Mouse (Mus musculus): ENCODE data around the gene Nudt19. TPM values are rescaled to one million over a fixed set of nuclear protein-coding genes. Genes with fewer than 3 reads are reported as not detected.
"Not testable (repeated sequence)": the region's sequence is repeated elsewhere in the genome, so short reads cannot be mapped to it uniquely, and the experiment has no call there.

Gene Nudt19
- polyA plus RNA-seq, 1 experiment from 2014 or later, result 128 TPM

DNA sequence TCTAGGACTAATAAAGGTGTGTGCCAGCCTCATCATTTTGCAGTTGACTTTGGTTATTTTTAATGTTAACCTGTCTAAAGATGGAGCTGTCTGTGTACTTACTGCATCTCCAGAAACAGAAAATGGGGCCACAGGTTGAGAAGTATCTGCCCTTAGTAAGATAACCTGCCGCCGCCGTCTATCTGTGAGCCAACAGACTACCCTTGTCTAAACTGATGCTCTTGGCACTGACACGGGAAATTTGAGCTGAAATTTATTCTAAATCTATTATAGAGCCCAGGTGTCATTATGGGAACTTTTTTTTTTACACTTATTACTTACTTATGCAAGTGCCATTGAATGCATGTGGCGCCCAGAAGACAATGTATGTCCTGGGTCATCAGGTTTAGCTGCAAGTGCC is 801 bp upstream of the Nudt19 start:
- 81% methylated on average over 5 of the region's 5 CpGs for WGBS
- Histone ChIP-seq H3K4me1 (ENCODE audit: control insufficient read depth, insufficient read depth, low read length) (peaks cover 22% of the 10 kb centered on the region), H3K27ac (ENCODE audit: low read length) (peak overlapping the region; percentile 100), H3K9me3 (ENCODE audit: control insufficient read depth, low read length) (no peaks in the 10 kb centered on the region), H3K9ac (ENCODE audit: low read depth, low read length) (no peak overlapping the region), H3K4me3 (ENCODE audit: low read length) (no peak overlapping the region), H3K27me3 (replicated peaks; ENCODE audit: control insufficient read depth, insufficient read depth, low read length) (no peaks in the 10 kb centered on the region), H3K36me3 (ENCODE audit: control insufficient read depth, insufficient read depth, low read length) (no peaks in the 10 kb centered on the region), H3K4me2 (ENCODE audit: low read depth, low read length) (no peak overlapping the region)
- ATAC-seq, result no peak

DNA sequence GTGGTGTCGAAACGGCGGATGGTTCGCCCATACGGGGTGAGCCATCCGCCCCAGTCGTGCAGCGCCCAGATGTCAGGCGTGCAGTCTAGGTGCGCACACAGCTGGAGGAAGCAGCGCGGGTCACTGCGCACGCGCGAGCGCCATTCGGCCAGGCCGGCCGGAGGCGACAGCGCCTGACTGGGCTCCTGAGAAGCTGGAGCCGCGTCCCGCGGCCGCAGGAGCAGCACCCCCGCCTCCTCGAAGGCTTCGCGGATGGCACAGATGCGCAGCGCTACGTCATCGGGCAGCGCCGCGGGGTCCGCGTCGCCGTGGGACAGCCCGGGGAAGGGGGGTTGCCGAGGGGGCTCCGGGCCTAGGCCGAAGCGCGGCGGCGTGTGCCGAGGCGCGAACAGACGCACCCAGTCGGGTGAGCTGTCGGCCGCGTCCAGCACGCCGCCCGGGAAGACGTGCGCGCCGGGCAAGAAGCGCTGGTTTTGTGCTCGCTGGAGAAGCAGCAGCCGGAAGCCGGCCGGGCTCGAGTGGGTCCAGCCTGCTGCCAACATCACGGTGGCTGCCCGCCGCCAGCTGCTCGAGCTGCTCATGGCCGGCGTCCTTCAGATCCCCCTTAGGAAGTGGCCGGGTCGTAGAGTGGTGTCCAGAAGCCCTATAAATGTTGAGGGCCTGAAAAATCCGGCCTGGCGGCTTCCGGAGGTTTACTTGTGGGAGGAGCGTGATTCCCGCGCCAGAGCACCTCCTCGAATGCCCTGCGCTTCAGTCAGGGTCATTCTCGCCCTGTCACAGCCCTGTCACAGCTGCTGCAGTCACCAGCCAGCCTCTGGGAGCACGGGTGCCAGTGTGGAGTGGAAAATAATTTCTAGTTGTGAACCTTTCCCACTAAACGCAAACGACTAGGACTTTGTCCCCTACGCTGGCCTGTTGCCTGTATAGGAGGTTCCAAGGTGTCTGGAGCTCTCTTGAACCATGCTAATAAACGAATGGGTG is 590 bp downstream of the Nudt19 start:
- Histone ChIP-seq H3K27me3 (replicated peaks; ENCODE audit: control insufficient read depth, insufficient read depth, low read length) (no peaks in the 10 kb centered on the region), H3K36me3 (ENCODE audit: control insufficient read depth, insufficient read depth, low read length) (peaks cover 10% of the 10 kb centered on the region), H3K9me3 (ENCODE audit: control insufficient read depth, low read length) (no peaks in the 10 kb centered on the region), H3K4me2 (ENCODE audit: low read depth, low read length) (peak overlapping the region; percentile 89), H3K9ac (ENCODE audit: low read depth, low read length) (peak overlapping the region; percentile 97), H3K4me1 (ENCODE audit: control insufficient read depth, insufficient read depth, low read length) (peaks cover 22% of the 10 kb centered on the region), H3K4me3 (ENCODE audit: low read length) (peak overlapping the region; percentile 86), H3K27ac (ENCODE audit: low read length) (peak overlapping the region; percentile 100)
- ATAC-seq, result peak; percentile 86
- WGBS, result under 1% methylated on average over 90 of the region's 93 CpGs

GRCm38 (mm10) chr7:35554605-35555175 is 1.4 kb downstream of the Nudt19 start:
- no peaks in the 10 kb centered on the region for H3K27me3 ChIP-seq (replicated peaks; ENCODE audit: control insufficient read depth, insufficient read depth, low read length)
- H3K36me3 ChIP-seq (ENCODE audit: control insufficient read depth, insufficient read depth, low read length), result peaks cover 15% of the 10 kb centered on the region
- peaks cover 22% of the 10 kb centered on the region for H3K4me1 ChIP-seq (ENCODE audit: control insufficient read depth, insufficient read depth, low read length)
- WGBS, result 3% methylated on average over 28 of the region's 28 CpGs
- H3K9ac ChIP-seq (ENCODE audit: low read depth, low read length), result peak overlapping the region; percentile 97
- peak overlapping the region; percentile 100 for H3K27ac ChIP-seq (ENCODE audit: low read length)
- no peaks in the 10 kb centered on the region for H3K9me3 ChIP-seq (ENCODE audit: control insufficient read depth, low read length)
- H3K4me2 ChIP-seq (ENCODE audit: low read depth, low read length), result peak overlapping the region; percentile 89
- H3K4me3 ChIP-seq (ENCODE audit: low read length), result peak overlapping the region; percentile 86
- peak; percentile 31 for ATAC-seq

DNA sequence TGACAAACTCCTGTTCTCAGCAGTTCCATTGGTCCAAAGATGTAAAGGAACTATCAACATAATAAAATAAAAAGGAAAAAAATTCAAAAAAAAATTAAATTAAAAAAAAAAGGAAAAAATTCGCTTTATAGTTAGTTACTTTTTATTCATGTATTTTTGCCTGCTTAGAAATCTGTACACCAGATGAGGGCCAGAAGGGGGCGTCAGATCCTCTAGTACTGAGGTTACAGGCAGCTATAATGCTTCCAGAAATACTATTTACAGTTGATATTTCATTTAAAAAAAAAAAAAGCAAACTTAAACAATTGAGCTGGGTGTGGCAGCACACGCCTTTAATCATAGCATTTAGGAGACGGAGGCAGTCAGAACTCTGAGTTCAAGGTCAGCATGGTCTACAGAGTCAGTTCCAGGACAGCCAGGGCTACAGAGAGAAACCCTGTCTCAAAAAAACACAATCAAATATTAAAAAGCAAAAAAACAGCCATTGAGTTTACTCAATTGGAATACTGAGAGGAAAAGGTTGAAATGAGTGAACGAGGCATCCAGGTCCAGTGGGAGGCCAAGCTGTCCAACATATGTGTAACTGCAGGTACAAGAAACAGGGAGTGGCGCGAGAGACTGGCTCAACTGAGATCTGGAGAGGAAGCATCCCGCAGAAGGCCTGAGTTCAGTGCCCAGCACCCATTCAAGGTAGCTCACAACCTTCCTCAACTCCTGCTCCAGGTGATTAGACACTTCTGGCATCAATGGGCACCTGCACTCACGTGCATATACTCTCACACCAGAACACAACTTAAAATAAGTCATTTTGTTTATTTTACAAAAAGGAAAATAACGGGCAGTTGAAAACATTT is 2.1 kb downstream of the Nudt19 start:
- Histone ChIP-seq H3K4me3 (ENCODE audit: low read length) (peak overlapping the region; percentile 86), H3K27me3 (replicated peaks; ENCODE audit: control insufficient read depth, insufficient read depth, low read length) (no peaks in the 10 kb centered on the region), H3K9ac (ENCODE audit: low read depth, low read length) (peak overlapping the region; percentile 97), H3K27ac (ENCODE audit: low read length) (peak overlapping the region; percentile 100), H3K4me1 (ENCODE audit: control insufficient read depth, insufficient read depth, low read length) (peaks cover 22% of the 10 kb centered on the region), H3K4me2 (ENCODE audit: low read depth, low read length) (peak overlapping the region; percentile 89), H3K36me3 (ENCODE audit: control insufficient read depth, insufficient read depth, low read length) (peaks cover 17% of the 10 kb centered on the region), H3K9me3 (ENCODE audit: control insufficient read depth, low read length) (no peaks in the 10 kb centered on the region)
- ATAC-seq, result no peak
- 52% methylated on average over 10 of the region's 10 CpGs for WGBS

DNA sequence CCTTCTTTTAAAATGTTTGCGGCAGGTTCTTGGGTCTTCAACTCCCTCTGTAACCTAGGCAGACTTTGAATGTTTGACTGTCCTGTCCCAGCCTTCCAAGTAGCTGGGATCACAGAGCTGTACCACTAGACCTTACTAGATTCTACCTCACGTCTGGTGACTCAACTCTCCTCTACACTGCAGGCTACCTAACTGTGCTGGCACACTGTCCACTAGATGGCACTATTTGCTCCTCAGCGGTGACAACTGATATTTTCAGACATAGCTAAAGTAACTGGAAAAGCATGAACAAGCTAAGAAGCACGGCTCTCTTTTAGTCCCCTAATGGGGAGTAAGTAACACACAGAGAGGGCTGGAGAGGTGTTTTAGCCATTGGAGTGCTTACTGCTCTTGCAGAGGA is 10.2 kb downstream of the Nudt19 start:
- Histone ChIP-seq H3K27me3 (replicated peaks; ENCODE audit: control insufficient read depth, insufficient read depth, low read length) (no peaks in the 10 kb centered on the region), H3K4me2 (ENCODE audit: low read depth, low read length) (no peak overlapping the region), H3K4me3 (ENCODE audit: low read length) (no peak overlapping the region), H3K27ac (ENCODE audit: low read length) (no peak overlapping the region), H3K9ac (ENCODE audit: low read depth, low read length) (no peak overlapping the region), H3K9me3 (ENCODE audit: control insufficient read depth, low read length) (no peaks in the 10 kb centered on the region), H3K36me3 (ENCODE audit: control insufficient read depth, insufficient read depth, low read length) (peaks cover 11% of the 10 kb centered on the region), H3K4me1 (ENCODE audit: control insufficient read depth, insufficient read depth, low read length) (no peaks in the 10 kb centered on the region)
- peak; percentile 77 for ATAC-seq
- WGBS, result 34% methylated on average over 4 of the region's 4 CpGs

- Histone ChIP-seq H3K4me2 (ENCODE audit: low read depth, low read length) (no peak within 1 kb of the TSS), H3K9me3 (ENCODE audit: control insufficient read depth, low read length) (no peaks in the 10 kb centered on the region), H3K9ac (ENCODE audit: low read depth, low read length) (no peak within 1 kb of the TSS), H3K4me1 (ENCODE audit: control insufficient read depth, insufficient read depth, low read length) (no peaks in the 10 kb centered on the region), H3K4me3 (ENCODE audit: low read length) (no peak within 1 kb of the TSS), H3K27me3 (replicated peaks; ENCODE audit: control insufficient read depth, insufficient read depth, low read length) (no peaks in the 10 kb centered on the region), H3K27ac (ENCODE audit: low read length) (no peak within 1 kb of the TSS), H3K36me3 (ENCODE audit: control insufficient read depth, insufficient read depth, low read length) (no peaks in the 10 kb centered on the region)
- ATAC-seq, result no peak
- 90% methylated on average over 17 of the region's 17 CpGs for WGBS
Observed at GRCm38 (mm10) chr7:35537562-35537961, 18.5 kb downstream of the Nudt19 start, which contains the start of gene Tdrd12. Gene Tdrd12, minus strand, starts transcription at chr7:35537745.

DNA sequence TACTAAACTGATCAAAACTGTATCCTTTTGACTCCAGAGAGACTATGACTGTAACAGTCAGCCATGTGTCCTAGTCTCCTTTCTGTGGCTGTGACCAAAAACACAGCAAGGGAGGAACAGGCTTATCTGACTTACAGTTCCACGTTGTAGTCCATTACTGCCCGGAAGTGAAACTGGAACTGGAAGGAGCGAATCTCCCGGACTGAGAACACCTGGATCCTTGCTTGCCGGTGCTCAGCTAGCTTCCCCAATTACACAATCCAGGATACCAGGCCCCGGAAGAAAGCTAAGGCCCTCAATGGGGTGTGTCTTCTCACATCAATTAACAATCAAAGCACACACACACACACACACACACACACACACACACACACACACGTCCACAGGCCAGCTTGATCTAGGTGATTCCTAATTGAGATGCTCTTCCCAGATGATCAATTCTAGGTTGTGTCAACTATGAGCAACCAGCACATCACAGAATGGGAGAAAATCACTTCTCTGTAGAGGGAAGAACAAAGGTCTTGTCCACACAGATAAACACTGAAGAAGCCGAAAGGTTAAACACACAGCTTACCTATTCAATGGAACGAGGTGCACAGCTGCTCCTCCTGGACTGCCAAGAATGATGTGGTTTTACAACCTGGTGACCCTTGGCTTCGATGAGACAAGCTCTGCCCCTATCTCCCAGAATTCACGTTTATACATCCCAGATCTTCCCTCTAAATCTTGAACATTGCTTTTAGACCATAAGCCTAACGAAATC is 20.2 kb downstream of the Nudt19 start:
- Histone ChIP-seq H3K36me3 (ENCODE audit: control insufficient read depth, insufficient read depth, low read length) (no peaks in the 10 kb centered on the region), H3K9ac (ENCODE audit: low read depth, low read length) (0 out of 2 replicates have a peak overlapping the region, but pooled peaks have one; percentile 33), H3K4me2 (ENCODE audit: low read depth, low read length) (peak overlapping the region; percentile 37), H3K9me3 (ENCODE audit: control insufficient read depth, low read length) (no peaks in the 10 kb centered on the region), H3K4me1 (ENCODE audit: control insufficient read depth, insufficient read depth, low read length) (no peaks in the 10 kb centered on the region), H3K27me3 (replicated peaks; ENCODE audit: control insufficient read depth, insufficient read depth, low read length) (no peaks in the 10 kb centered on the region), H3K4me3 (ENCODE audit: low read length) (0 out of 2 replicates have a peak overlapping the region, but pooled peaks have one; percentile 5), H3K27ac (ENCODE audit: low read length) (0 out of 2 replicates have a peak overlapping the region, but pooled peaks have one; percentile 14)
- peak; percentile 71 for ATAC-seq
- 44% methylated on average over 12 of the region's 12 CpGs for WGBS

- WGBS, result 73% methylated on average over 1 of the region's 1 CpGs
- not testable (repeated sequence) for H3K27me3 ChIP-seq (replicated peaks; ENCODE audit: control insufficient read depth, insufficient read depth, low read length); H3K4me2 ChIP-seq (ENCODE audit: low read depth, low read length); ATAC-seq; H3K4me1 ChIP-seq (ENCODE audit: control insufficient read depth, insufficient read depth, low read length); H3K27ac ChIP-seq (ENCODE audit: low read length); H3K36me3 ChIP-seq (ENCODE audit: control insufficient read depth, insufficient read depth, low read length); H3K4me3 ChIP-seq (ENCODE audit: low read length); H3K9ac ChIP-seq (ENCODE audit: low read depth, low read length); H3K9me3 ChIP-seq (ENCODE audit: control insufficient read depth, low read length)
Observed at GRCm38 (mm10) chr7:35530544-35530943, 25.6 kb downstream of the Nudt19 start.

All from intestine, embryonic 16.5 days (tissue).